Mouse (Mus musculus) left cerebral cortex, adult 18-20 months (tissue): ENCODE results near the gene Smyd1. TPM values are rescaled to one million over a fixed set of nuclear protein-coding genes. Genes with fewer than 3 reads are reported as not detected.

Experiments used
- DNase-seq, 2 experiments: peaks; one replicate each; pipeline ENCODE4 v3.0.0; 2021 to 2022; ENCODE audit warnings: low spot score in 2 of 2, mixed read lengths in 1 of 2
- total RNA-seq, 2 experiments: library from RNA; stranded (reverse); gene quantifications; 2 replicates each; pipeline ENCODE4 v1.2.3; 2021

Gene Smyd1
- total RNA-seq, 2 experiments from 2014 or later: 0.16 to 0.70 TPM

- DNase-seq: no peak
Observed at GRCm38 (mm10) chr6:71212471-71212870, 109.6 kb downstream of the Smyd1 start.

DNA sequence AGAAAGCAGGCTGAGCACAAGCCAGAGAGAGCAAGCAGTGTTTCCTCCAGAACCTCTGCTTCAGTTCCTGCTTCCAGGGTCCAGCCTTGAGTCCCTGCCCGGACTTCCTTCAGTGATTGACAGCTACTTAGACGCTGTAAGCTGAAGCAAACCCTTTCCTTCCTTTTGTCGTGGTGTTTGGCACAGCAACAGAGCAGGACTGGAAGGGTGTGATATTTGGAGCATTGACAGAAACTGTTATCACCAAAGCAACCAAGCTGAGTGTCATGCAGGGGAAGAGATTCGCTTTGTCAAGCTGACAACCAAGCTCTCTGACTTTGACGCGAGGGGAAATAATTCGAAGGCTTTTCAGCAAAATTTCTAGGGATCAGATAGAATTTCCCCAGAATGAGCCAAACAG, 110.1 kb downstream of the Smyd1 start:
- DNase-seq: no peak

DNA sequence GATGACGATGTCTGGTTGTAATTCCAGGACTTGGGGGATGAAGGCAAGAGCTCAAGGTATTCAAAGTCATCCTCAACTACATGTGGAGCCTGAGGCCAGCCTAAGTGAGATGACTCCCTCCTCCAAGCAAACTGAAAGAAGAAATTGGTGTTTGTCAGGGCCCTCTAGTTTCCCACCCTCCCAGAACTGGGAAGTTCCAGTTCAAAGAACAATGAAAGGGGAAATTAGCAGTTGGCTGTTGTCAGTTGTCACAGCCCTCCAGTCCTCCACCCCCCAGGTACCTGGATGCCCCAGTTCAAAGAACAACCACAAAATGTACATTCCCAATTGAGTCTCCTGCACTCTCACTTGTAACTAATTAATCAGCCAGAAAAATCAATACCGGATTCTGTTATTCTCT, 113.3 kb downstream of the Smyd1 start:
- no peak for DNase-seq

GRCm38 (mm10) chr6:71204166-71204565, 117.9 kb downstream of the Smyd1 start:
- DNase-seq: no peak

GRCm38 (mm10) chr6:71203674-71204073, 118.4 kb downstream of the Smyd1 start:
- DNase-seq: no peak

DNA sequence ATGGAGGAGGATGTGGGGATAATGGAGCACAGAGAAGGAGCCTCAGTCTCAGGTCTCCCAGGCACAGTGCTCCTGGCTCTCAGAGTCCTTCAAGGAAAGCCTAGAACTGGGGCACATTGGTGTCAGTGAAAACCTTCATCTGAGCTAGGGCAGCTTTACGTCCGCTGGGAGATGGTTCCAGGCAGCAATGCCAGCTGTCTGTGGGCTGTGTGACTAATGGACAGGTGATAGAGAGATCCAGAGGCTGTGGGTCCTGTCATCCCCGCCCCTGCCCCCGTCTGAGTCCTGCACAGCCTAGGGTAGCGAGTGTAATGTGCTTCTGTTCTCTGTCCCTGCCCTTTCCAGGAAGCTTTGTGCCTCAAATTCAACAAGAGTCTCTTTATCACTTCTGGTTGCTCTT, 120.1 kb downstream of the Smyd1 start:
- DNase-seq: no peak

GRCm38 (mm10) chr6:71199612-71200011, 122.4 kb downstream of the Smyd1 start, which contains the start of gene Fabp1:
TSS of gene Fabp1 (plus strand) at chr6:71199827.
- DNase-seq: no peak

DNA sequence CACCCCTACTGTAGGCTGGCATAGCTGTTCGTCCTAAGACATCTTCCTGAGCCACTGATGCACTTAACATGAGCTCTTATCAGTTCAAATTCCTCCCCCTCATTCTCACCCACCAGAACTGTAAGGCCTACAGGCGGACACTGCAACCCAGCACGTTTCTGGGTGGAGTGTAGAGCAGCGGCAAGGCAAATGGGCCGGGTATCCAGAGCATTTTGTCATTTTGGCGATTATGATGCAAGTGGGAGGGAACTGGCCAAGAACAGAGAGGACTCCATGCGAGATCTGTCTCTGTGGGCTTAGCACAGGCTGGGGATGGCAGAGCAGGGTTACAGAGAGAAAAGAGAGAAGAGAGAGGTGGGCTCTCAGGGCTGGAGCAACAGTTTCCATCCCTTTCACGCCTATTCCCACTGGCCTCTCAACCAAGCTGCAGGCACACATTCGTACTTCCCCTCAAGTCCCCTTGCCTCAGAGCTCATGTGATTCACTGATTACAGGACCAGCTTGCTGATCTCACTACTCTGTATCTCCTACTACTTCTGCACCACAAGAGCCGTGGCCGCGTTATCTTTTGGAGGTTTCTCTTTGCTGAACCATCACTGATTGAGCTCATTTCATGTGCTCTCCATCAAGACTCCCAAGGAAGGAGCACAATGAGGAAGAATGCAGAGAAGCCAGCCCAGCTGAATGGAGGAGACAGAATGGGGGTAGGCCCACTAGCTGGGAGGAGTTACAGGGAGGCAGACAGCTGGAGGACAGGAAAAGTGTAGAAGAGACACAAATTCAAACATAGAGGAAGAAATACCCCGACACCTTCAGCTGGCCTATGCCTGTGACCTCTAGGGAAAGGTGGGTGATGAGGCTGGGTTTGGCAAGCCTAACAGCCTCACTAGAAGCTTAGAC, 124.1 kb downstream of the Smyd1 start:
- DNase-seq: no peak

DNA sequence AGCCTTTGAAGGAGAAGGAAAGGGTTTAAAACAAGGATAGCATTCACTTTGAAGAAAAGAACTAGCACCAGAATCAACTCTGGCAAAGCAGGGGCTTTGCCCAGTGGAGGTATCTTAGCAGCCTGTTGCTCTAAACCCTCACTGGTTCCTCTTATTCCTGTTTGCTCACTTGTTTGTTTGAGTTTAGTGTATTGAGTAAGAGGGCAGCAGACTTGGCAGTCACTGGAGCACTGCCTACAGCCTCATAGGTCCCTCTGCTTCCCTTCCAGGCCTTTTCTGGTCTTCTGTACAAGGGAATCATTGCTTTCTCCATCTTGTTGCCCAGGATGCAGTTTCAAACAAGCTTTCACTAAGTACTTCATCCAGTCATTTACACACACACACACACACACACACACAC, 125.9 kb downstream of the Smyd1 start:
- no peak for DNase-seq

GRCm38 (mm10) chr6:71193151-71193740, 128.8 kb downstream of the Smyd1 start:
- no peak for DNase-seq

GRCm38 (mm10) chr6:71190501-71190900, 131.5 kb downstream of the Smyd1 start:
- no peak for DNase-seq

- no peak for DNase-seq
Observed at GRCm38 (mm10) chr6:71189578-71189977, 132.5 kb downstream of the Smyd1 start.

DNA sequence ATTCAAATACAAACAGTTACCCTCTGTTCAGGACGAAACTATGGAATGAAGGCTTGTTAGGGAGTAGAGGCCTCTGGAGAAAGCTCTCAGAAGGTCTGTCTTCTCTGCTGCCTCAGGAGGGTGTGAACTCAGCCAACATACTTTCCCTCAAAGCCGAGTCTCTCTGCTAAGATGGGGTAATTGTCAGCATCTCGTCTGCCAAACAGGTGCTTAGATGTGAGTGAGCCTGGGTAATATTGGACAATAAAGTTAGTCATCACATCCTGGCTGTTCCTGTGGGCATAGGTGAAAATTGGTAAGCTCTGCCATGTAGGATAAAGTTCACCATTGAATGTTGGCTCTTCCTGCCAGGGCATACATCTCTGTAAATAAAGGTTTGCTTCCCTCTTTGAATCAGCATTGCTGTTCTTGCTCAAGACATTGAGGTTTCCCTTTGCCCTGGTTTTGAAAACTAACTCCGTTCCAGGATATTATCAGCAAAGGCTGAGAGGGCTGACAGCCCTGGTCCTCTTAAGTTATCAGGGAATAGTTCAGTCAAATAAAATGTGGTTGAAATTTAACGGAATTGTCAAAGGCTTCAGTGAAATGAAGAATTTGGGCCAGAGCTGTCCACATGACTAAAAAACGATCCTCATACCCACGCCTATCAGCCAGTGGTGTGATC, 137.0 kb downstream of the Smyd1 start:
- no peak for DNase-seq

GRCm38 (mm10) chr6:71180596-71180995, 141.4 kb downstream of the Smyd1 start:
- DNase-seq: no peak

DNA sequence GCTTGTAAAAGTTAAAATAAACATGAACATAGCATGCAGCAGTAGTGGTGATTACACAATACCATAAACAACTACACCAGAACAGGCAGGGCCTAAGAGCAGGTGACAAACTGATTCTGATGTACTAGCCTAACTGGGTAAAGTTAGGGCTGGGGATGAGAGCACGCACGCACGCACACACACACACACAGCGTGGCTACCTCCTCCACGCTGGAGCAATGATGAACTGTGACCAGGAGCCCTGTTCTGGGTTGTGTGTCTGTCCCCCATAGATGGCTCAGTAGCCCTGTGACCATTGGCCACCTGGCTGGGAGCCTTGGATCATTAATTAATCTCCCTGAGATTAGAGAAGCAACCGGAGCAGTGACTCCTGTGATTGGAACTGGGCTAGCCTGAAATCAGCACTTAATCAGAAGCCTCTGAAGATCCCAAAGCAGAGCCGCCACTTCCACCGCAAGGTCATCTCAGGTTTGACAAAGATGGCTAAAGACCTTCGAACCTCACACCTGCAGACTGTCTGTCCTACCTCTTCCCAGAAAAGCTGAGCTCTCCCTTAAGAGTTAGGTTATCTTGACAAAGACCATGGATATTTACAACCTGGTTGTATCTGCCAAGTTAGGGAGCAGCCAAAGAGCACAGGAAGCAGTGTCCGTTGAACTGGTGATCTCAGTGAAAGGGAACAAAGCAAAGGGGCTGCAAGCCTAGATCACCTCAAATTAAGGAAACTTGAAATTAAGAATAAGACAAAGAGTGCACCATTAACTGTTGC, 149.0 kb downstream of the Smyd1 start:
- no peak for DNase-seq

- peak in 1 of 2 experiments; percentile 9 for DNase-seq
Observed at GRCm38 (mm10) chr6:71166551-71167169, 155.4 kb downstream of the Smyd1 start.

DNA sequence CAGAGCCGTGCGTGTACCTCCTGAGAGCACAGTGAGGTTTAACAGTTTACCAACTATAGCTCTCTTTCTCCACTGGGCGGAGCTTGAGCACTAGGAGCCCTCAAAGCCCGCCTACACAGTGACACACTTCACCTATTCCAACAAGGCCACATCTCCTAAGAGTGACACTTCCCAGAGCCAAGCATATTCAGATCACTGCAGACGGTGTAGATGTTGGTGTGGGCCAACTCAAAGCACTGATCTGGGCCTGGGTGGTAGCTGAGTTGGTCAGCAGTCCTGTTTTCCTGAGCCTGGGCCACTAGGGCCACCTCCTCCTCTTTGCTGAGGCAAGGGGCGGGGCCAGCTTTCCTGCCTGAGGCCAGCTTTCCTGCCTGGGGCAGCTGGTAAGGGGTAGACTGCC, 157.6 kb downstream of the Smyd1 start:
- no peak for DNase-seq
